Mouse (Mus musculus) heart, postnatal 0 days (tissue): ENCODE data around the gene Trak1.

Source experiments
- CTCF ChIP-seq: IDR thresholded peaks from 2 replicates; pipeline ENCODE4 v1.5.1; 2016; ENCODE audit warnings: antibody characterized with exemption, control low read depth, low read depth
- EP300 ChIP-seq: IDR thresholded peaks from 2 replicates; pipeline ENCODE4 v1.6.1; 2016; ENCODE audit warnings: antibody characterized with exemption, low read depth

DNA sequence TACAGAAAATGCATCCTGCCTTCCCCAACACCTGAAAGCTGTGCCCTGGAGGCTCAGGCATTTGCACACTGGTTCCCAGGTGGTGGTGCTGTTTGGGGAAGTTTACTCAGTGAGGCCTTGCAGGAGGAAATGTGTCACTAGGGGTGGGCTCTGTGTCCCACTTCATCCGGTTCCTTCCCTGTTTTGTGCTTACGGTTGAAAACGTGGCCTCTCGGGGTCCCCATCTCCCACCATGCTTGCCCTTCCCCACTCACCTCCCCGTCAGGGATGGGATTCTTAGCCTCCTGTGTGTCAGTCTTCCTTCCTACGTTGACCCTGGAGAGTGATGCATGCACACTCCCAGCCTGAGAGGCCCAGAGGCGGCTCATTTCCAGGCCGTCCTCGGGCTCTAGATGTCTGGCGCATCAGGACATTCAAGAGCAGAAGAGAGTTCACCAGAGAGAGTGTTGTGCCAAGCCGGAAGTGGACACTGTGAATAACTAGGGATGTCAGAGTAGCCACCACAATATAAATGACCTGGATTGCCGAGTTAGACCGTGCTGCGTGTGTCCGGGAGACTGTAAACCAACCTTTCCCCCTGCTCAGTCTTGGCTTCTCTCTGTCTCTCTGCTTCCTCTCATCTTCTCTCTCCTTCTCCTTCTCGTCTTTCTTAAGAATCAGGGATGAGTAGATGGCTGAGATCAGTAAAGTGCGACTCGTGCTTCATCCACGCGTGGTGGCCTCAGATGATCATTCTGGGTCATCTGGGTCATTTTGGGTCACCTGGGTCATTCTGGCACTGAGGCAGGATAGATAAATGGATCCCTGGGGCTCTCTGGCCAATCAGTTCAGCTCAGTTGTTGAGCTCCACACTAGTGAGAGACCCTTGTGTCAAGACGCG is 4.0 kb downstream of the Trak1 start:
- TF ChIP-seq CTCF (no peak; the same call in 1 of the 2 replicates), EP300 (no peak)
